Mouse (Mus musculus) liver, adult 2 months (tissue): ENCODE results near the gene Creb3l2. TPM values are rescaled to one million over a fixed set of nuclear protein-coding genes. Genes with fewer than 3 reads are reported as not detected.
"Not testable (repeated sequence)": the region's sequence is repeated elsewhere in the genome, so short reads cannot be mapped to it uniquely, and the experiment has no call there.

ENCODE experiments used
- DNase-seq: peaks from one replicate; pipeline ENCODE4 v3.0.0-alpha.2; 2011; ENCODE audit warnings: low read depth, low spot score; ENCODE audit errors: extremely low read depth
- H3K27ac ChIP-seq: fragments of 200-500 bp; replicated peaks from 2 replicates; pipeline ENCODE4 v1.5.1; 2012; ENCODE audit warnings: low read depth, mild to moderate bottlenecking, control low read depth, inconsistent platforms, low read length; ENCODE audit not compliant: insufficient read depth
- H3K27me3 ChIP-seq: fragments of 200-500 bp; 2 replicates; pipeline ENCODE4 v1.6.1; 2012; ENCODE audit warnings: mild to moderate bottlenecking, moderate library complexity, low read length, inconsistent platforms; ENCODE audit not compliant: control insufficient read depth, insufficient read depth
- H3K36me3 ChIP-seq: fragments of 200-500 bp; 2 replicates; pipeline ENCODE4 v1.6.1; 2012; ENCODE audit warnings: low read length, inconsistent platforms; ENCODE audit not compliant: control insufficient read depth, insufficient read depth
- H3K4me1 ChIP-seq: fragments of 200-500 bp; 2 replicates; pipeline ENCODE4 v1.6.1; 2011; ENCODE audit warnings: low read length; ENCODE audit not compliant: control insufficient read depth, insufficient read depth
- H3K4me3 ChIP-seq: fragments of 200-500 bp; 2 replicates; pipeline ENCODE4 v1.5.1; 2011; ENCODE audit warnings: low read depth, mild to moderate bottlenecking, control low read depth, low read length, moderate library complexity; ENCODE audit not compliant: insufficient read depth
- H3K79me2 ChIP-seq: fragments of 200-500 bp; 2 replicates; pipeline ENCODE4 v1.6.1; 2012; ENCODE audit warnings: inconsistent platforms, mild to moderate bottlenecking, low read length, moderate library complexity; ENCODE audit not compliant: control insufficient read depth, insufficient read depth
- H3K9ac ChIP-seq: fragments of 200-500 bp; 2 replicates; pipeline ENCODE4 v1.6.1; 2012; ENCODE audit warnings: low read depth, mild to moderate bottlenecking, control low read depth, inconsistent platforms, low read length
- CTCF ChIP-seq: fragments of 200-500 bp; IDR thresholded peaks from 2 replicates; pipeline ENCODE4 v1.5.1; 2011; ENCODE audit warnings: low read depth, low read length, control low read depth
- POLR2A ChIP-seq: fragments of 200-500 bp; IDR thresholded peaks from 2 replicates; pipeline ENCODE4 v1.6.1; 2011; ENCODE audit warnings: low read length, control low read depth; ENCODE audit not compliant: insufficient read depth; ENCODE audit errors: extremely low read depth
- WGBS: fragments of 180-500 bp; shearing (Covaris S2); methylation state at CpG from one replicate; pipeline ENCODE4 v1.1.7; 2018; 5-methylcytosine and 5-hydroxymethylcytosine counted together
- polyA plus RNA-seq: library from polyadenylated mRNA; depleted of rRNA; stranded (reverse); fragments of >200 nt; gene quantifications from 2 replicates; pipeline ENCODE4 v1.2.3, GENCODE M21; 2012
- total RNA-seq: library from RNA; depleted of rRNA; stranded (reverse); fragments of >200 nt; gene quantifications from 2 replicates; pipeline ENCODE4 v1.2.3, GENCODE M21; 2014

Gene Creb3l2
- total and polyA plus RNA-seq, 2 experiments: 2.7 to 6.6 TPM

GRCm38 (mm10) chr6:37478481-37478880 lies 36.5 kb upstream of the Creb3l2 start:
- no peaks in the 10 kb centered on the region for H3K79me2 ChIP-seq
- DNase-seq: no peak
- 90% methylated on average over 2 of the region's 2 CpGs for WGBS
- peaks cover 9% of the 10 kb centered on the region; the same call in 1 of the 2 replicates for H3K4me1 ChIP-seq
- TF ChIP-seq POLR2A (no peak), CTCF (no peak)
- H3K36me3 ChIP-seq: no peaks in the 10 kb centered on the region
- H3K4me3 ChIP-seq: no peak overlapping the region
- no peak overlapping the region for H3K9ac ChIP-seq
- no peaks in the 10 kb centered on the region for H3K27me3 ChIP-seq
- H3K27ac ChIP-seq: no peak overlapping the region

DNA sequence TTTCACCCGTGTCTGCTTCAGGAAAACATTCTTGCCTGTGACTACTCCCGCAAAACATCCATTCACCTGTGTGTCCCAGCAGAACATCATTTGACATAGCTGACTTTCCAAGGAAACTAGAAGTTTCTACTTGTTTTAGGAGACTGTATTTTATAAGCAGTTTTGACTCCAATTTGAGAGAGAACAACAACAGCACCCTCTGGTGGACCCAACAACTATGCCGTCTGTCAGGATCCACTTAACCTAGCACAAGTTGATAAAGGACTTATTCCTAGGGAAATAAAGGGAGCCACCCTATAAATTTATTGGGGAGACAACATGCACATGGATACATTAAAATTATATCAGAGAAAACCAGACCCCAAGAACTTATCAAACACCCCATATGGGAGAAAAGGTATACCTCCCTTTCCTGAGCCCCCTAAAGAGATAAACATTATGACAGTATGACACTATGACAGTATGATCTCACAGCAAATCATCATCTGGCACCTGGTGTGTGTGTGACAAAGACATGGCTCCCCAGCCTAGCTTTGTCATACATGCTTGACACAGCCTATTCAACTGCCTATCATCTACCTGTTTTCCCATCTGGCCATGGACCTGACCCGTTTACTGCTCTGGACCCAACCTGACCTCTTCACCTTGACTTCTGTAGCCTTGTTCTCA lies 31.9 kb upstream of the Creb3l2 start:
- WGBS: 80% methylated on average over 4 of the region's 4 CpGs
- H3K27me3 ChIP-seq: no peaks in the 10 kb centered on the region
- H3K27ac ChIP-seq: no peak overlapping the region
- TF ChIP-seq CTCF: peak; percentile 17; the same call in 1 of the 2 replicates
- TF ChIP-seq POLR2A: no peak
- peak; percentile 64 for DNase-seq
- no peak overlapping the region for H3K9ac ChIP-seq
- no peaks in the 10 kb centered on the region for H3K36me3 ChIP-seq
- no peaks in the 10 kb centered on the region for H3K79me2 ChIP-seq
- H3K4me1 ChIP-seq: no peaks in the 10 kb centered on the region
- no peak overlapping the region for H3K4me3 ChIP-seq

DNA sequence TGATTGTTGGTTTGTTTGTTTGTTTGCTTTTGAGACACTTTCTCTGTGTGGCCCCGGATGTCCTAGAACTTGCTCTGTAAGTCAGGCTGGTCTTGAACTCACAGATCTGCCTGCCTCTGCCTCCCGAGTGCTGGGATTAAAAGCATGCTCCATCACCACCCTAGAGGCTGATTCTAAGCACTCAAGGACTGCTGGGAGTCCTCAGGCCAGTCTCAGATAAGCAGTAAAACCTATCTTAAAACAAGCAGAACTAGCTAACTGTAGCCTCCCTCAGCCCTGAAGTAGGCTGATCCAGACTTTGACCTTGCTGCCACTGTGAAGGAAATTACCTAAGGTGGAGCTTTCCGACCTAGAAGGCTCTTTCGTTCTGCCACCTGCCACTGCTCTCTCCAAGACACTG lies 28.3 kb upstream of the Creb3l2 start:
- no peaks in the 10 kb centered on the region for H3K4me1 ChIP-seq
- no peak overlapping the region for H3K9ac ChIP-seq
- H3K27me3 ChIP-seq: no peaks in the 10 kb centered on the region
- no peak for TF ChIP-seq CTCF
- TF ChIP-seq POLR2A: no peak
- H3K4me3 ChIP-seq: no peak overlapping the region
- no peak for DNase-seq
- no peaks in the 10 kb centered on the region for H3K79me2 ChIP-seq
- no peak overlapping the region for H3K27ac ChIP-seq
- WGBS: 86% methylated on average over 4 of the region's 4 CpGs
- no peaks in the 10 kb centered on the region for H3K36me3 ChIP-seq

GRCm38 (mm10) chr6:37465847-37466246 lies 23.9 kb upstream of the Creb3l2 start:
- Histone ChIP-seq H3K36me3 (no peaks in the 10 kb centered on the region), H3K4me1 (0 out of 2 replicates have a peak, but pooled peaks cover 2% of the 10 kb centered on the region), H3K79me2 (no peaks in the 10 kb centered on the region), H3K27me3 (no peaks in the 10 kb centered on the region), H3K27ac (no peak overlapping the region), H3K9ac (no peak overlapping the region), H3K4me3 (no peak overlapping the region)
- DNase-seq: no peak
- TF ChIP-seq CTCF: no peak
- TF ChIP-seq POLR2A: no peak
- 83% methylated on average over 5 of the region's 5 CpGs for WGBS

GRCm38 (mm10) chr6:37465356-37465755 lies 23.4 kb upstream of the Creb3l2 start:
- Histone ChIP-seq H3K9ac (no peak overlapping the region), H3K36me3 (no peaks in the 10 kb centered on the region), H3K4me3 (no peak overlapping the region), H3K27me3 (no peaks in the 10 kb centered on the region), H3K27ac (no peak overlapping the region), H3K4me1 (0 out of 2 replicates have a peak, but pooled peaks cover 2% of the 10 kb centered on the region), H3K79me2 (no peaks in the 10 kb centered on the region)
- no peak for DNase-seq
- TF ChIP-seq POLR2A (no peak), CTCF (no peak)

DNA sequence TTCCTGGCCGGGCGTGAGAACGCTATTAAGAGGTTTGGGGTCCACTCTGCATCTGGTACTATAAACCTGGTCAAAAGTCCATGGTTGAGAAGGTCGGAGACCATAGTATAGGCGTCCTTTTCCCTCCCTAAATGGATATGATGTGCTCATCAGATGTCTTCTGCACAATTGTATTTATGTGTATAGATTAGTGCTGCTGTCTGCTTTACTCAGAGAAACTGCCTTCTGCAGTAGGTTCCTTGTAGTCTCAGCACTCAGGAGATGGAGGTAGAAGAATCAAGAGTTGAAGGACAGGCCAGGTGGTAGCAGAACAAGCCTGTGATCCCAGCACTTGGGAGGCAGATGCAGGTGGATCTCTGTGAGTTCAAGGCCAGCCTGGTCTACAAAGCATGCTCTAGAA lies 22.6 kb upstream of the Creb3l2 start:
- Histone ChIP-seq H3K79me2 (no peaks in the 10 kb centered on the region), H3K27me3 (no peaks in the 10 kb centered on the region), H3K36me3 (no peaks in the 10 kb centered on the region), H3K9ac (peak overlapping the region; percentile 53; the same call in 1 of the 2 replicates), H3K4me3 (peak overlapping the region; percentile 45; the same call in 1 of the 2 replicates), H3K4me1 (0 out of 2 replicates have a peak, but pooled peaks cover 2% of the 10 kb centered on the region), H3K27ac (no peak overlapping the region)
- no peak for TF ChIP-seq POLR2A
- TF ChIP-seq CTCF: no peak
- no peak for DNase-seq
- WGBS: 3% methylated on average over 5 of the region's 5 CpGs

GRCm38 (mm10) chr6:37463517-37464482 lies 21.9 kb upstream of the Creb3l2 start:
- not testable (repeated sequence) for H3K27me3 ChIP-seq, H3K4me3 ChIP-seq, H3K4me1 ChIP-seq, H3K27ac ChIP-seq, H3K36me3 ChIP-seq, H3K9ac ChIP-seq, H3K79me2 ChIP-seq
- DNase-seq: peak; percentile 76
- 0% methylated on average over 7 of the region's 25 CpGs for WGBS
